ENCODE assay signal across 8 mouse cellular contexts in the genomic region with DNA sequence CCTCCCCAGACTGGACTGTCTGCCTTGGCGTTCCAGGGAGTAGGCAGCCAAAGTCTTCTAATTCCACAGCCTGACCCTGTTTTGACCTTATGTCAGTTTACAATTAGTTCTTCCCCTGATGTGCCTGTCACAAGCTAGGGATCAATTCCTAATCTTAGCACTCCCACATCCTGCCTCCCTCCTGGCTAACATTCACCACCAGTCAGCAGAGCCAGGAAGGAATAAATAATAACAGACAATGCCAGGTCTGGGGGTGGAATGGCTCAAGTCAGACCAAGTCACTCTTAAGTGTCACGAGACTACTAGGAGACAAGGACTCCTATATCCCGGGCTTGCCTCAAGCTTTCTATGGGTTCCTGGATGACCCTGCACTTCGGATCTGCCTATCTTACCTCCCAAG. TPM values are rescaled to one million over a fixed set of nuclear protein-coding genes. Genes with fewer than 3 reads are reported as not detected.
A peak's percentile ranks its signal among the peaks of the same experiment; 100 is the strongest.
DNase-seq lines count a peak whose midpoint lies in the region; ATAC-seq and TF ChIP-seq lines count a peak whose summit lies in the region.

No protein-coding gene starts in this region.

- peaks cover 12% of the 10 kb centered on the region for H3K27me3 ChIP-seq in megakaryocyte, embryonic 14.5 days (replicated peaks)
- H3K27me3 ChIP-seq in hindbrain, embryonic 12.5 days, result no peaks in the 10 kb centered on the region
- no peaks in the 10 kb centered on the region for H3K27me3 ChIP-seq in liver, postnatal 0 days (ENCODE audit: insufficient read depth, low read length)
- no peaks in the 10 kb centered on the region for H3K27me3 ChIP-seq in stomach, postnatal 0 days (ENCODE audit: control insufficient read depth, insufficient read depth, low read length)

- ATAC-seq in megakaryocyte, adult 5-6 weeks (ENCODE audit: poor library complexity, severe bottlenecking), result no peak
- ATAC-seq in hindbrain, embryonic 12.5 days (ENCODE audit: low FRiP score), result peak; percentile 3; the same call in 1 of the 2 replicates
- no peak for ATAC-seq in liver, postnatal 0 days
- no peak for ATAC-seq in stomach, postnatal 0 days (ENCODE audit: low FRiP score, low TSS enrichment)

- H3K36me3 ChIP-seq in megakaryocyte, embryonic 14.5 days (replicated peaks; ENCODE audit: low read length), result peaks cover 19% of the 10 kb centered on the region
- H3K36me3 ChIP-seq in hindbrain, embryonic 12.5 days, result 0 out of 2 replicates have a peak, but pooled peaks cover 4% of the 10 kb centered on the region
- 0 out of 2 replicates have a peak, but pooled peaks cover 3% of the 10 kb centered on the region for H3K36me3 ChIP-seq in liver, postnatal 0 days (replicated peaks; ENCODE audit: insufficient read depth, low read length)
- no peaks in the 10 kb centered on the region for H3K36me3 ChIP-seq in stomach, postnatal 0 days (ENCODE audit: control insufficient read depth, insufficient read depth, low read length)

- no peak for TF ChIP-seq CTCF in liver, postnatal 0 days (IDR thresholded peaks at IDR 0.05; ENCODE audit: low read depth)
- no peak for TF ChIP-seq CTCF in stomach, postnatal 0 days (IDR thresholded peaks at IDR 0.05; ENCODE audit: low read depth)

- peaks cover 62% of the 10 kb centered on the region for H3K4me1 ChIP-seq in megakaryocyte, embryonic 14.5 days
- peaks cover 52% of the 10 kb centered on the region for H3K4me1 ChIP-seq in hindbrain, embryonic 12.5 days
- H3K4me1 ChIP-seq in liver, postnatal 0 days (ENCODE audit: insufficient read depth), result peaks cover 23% of the 10 kb centered on the region
- H3K4me1 ChIP-seq in stomach, postnatal 0 days (replicated peaks; ENCODE audit: control insufficient read depth, insufficient read depth), result peaks cover 6% of the 10 kb centered on the region; the same call in 1 of the 2 replicates

- H3K9ac ChIP-seq in hindbrain, embryonic 12.5 days, result no peak overlapping the region
- H3K9ac ChIP-seq in liver, postnatal 0 days (replicated peaks), result peak overlapping the region; percentile 47
- no peak overlapping the region for H3K9ac ChIP-seq in stomach, postnatal 0 days (ENCODE audit: low read length)

- no peak overlapping the region for H3K27ac ChIP-seq in hindbrain, embryonic 12.5 days
- peak overlapping the region; percentile 96 for H3K27ac ChIP-seq in liver, postnatal 0 days (ENCODE audit: low read depth)
- H3K27ac ChIP-seq in stomach, postnatal 0 days (replicated peaks), result no peak overlapping the region

- WGBS in hindbrain, embryonic 12.5 days, result 26% methylated on average over 3 of the region's 4 CpGs
- WGBS in liver, postnatal 0 days (ENCODE audit: insufficient replicate concordance), result 20% methylated on average over 4 of the region's 4 CpGs
- WGBS in stomach, postnatal 0 days, result 20% methylated on average over 4 of the region's 4 CpGs

- peak overlapping the region; percentile 79 for H3K4me2 ChIP-seq in hindbrain, embryonic 12.5 days (replicated peaks)
- H3K4me2 ChIP-seq in liver, postnatal 0 days (ENCODE audit: low read depth, low read length), result peak overlapping the region; percentile 98
- H3K4me2 ChIP-seq in stomach, postnatal 0 days (replicated peaks; ENCODE audit: low read depth), result peak overlapping the region; percentile 87

- no peaks in the 10 kb centered on the region for H3K9me3 ChIP-seq in megakaryocyte, embryonic 14.5 days
- no peaks in the 10 kb centered on the region for H3K9me3 ChIP-seq in hindbrain, embryonic 12.5 days (replicated peaks)
- H3K9me3 ChIP-seq in liver, postnatal 0 days (ENCODE audit: low read length), result no peaks in the 10 kb centered on the region
- no peaks in the 10 kb centered on the region for H3K9me3 ChIP-seq in stomach, postnatal 0 days (ENCODE audit: control insufficient read depth, low read length)

- H3K4me3 ChIP-seq in megakaryocyte, embryonic 14.5 days (replicated peaks), result peak overlapping the region; percentile 95
- peak overlapping the region; percentile 56 for H3K4me3 ChIP-seq in hindbrain, embryonic 12.5 days
- peak overlapping the region; percentile 83 for H3K4me3 ChIP-seq in liver, postnatal 0 days (ENCODE audit: low read depth, low read length)
- no peak overlapping the region; the same call in 1 of the 2 replicates for H3K4me3 ChIP-seq in stomach, postnatal 0 days (ENCODE audit: low read depth, low read length)

- DNase-seq in liver, postnatal 0 days, result no peak
- no peak for DNase-seq in stomach, postnatal 0 days (ENCODE audit: low spot score)
- DNase-seq in left cerebral cortex, adult 18-20 months (ENCODE audit: low spot score in 2 of 2), result no peak
- no peak for DNase-seq in layer of hippocampus, adult 18-20 months (ENCODE audit: low spot score in 2 of 2)
- DNase-seq in urinary bladder, postnatal 36 days (ENCODE audit: low spot score in 2 of 2), result no peak

- no peak for TF ChIP-seq EP300 in liver, postnatal 0 days (IDR thresholded peaks at IDR 0.05; ENCODE audit: low read depth)
- no peak for TF ChIP-seq EP300 in stomach, postnatal 0 days (optimal IDR thresholded peaks at IDR 0.05)

RNA-seq across cellular contexts. Expression of a gene that starts 20.8 kb away (rescaled TPM):
- 2.6 and 8.1 TPM in 2 replicates for polyA plus RNA-seq in megakaryocyte, embryonic 14.5 days (2012; ENCODE audit: insufficient read depth, low replicate concordance)
- 6.0 and 11.7 TPM in 2 replicates for total RNA-seq in megakaryocyte, adult 5-6 weeks (2015)
- total RNA-seq in megakaryocyte, adult 5-6 weeks (2017), result 6.3 and 6.6 TPM in 2 replicates
- polyA plus RNA-seq in hindbrain, embryonic 12.5 days (2016; fragmentation: Nextera tagmentation; extraction: Ambion mirVana), result 17.1 and 19.0 TPM in 2 replicates
- 4.6 and 14.3 TPM in 2 replicates for polyA plus RNA-seq in liver, postnatal 0 days (2015; fragmentation: Nextera tagmentation; extraction: Ambion mirVana)
- 1.6 and 1.8 TPM in 2 replicates for polyA plus RNA-seq in stomach, postnatal 0 days (2015; fragmentation: Nextera tagmentation; extraction: Ambion mirVana)
- total RNA-seq in left cerebral cortex, adult 18-20 months (2021), result 10 to 100 TPM; 23.3 to 30.5 TPM
- 10 to 100 TPM; 27.3 TPM for total RNA-seq in layer of hippocampus, adult 18-20 months (2021)
